Mouse (Mus musculus) CD4-positive naive resting alpha-beta T cell, adult 76 days (primary cell): Measurements from ENCODE around the gene Ube2u. TPM values are rescaled to one million over a fixed set of nuclear protein-coding genes. Genes with fewer than 3 reads are reported as not detected.

ENCODE experiments used
- total RNA-seq: library from RNA; stranded (reverse); gene quantifications from one replicate; pipeline ENCODE4 v1.2.4, GENCODE M21; 2023

Ube2u gene
- not detected for total RNA-seq

DNA sequence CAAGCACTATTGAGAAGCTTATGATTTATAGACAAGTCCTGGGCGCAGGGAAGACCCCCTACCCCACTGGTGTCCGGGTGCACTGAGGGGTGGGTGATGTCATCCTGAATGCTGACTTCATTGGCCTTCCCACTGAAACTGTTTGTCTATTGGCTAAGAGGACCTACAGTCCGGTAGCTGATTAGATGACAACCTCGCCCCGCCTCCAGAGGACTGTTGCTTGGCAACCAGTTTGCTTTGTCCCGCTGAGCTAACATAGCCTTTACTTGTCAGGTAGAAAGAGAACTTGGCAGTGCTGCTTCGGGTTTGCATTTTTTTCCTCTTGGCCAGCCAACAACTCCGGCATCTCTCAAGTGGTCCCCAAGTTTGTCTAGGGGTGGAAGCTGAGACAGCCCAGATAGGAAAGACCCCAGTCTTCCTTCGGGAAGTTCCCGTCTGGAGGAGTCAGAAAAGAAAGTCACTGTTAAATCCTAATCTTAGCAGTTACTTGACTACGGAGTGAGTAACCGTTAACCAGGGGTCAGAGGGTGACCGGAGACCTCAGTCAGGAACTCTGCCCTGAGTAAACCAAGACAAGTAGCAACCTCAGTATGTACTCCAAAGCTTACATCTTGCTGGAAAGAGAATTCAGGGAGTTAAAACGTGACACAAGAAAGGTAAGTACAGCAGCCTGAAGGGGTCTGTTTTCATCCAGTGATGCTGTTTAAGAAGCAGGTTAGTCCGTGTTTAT is at the start of gene Ube2u:
Gene Ube2u (plus strand): TSS at position 258 of the 730 bp plus-strand sequence.

